Mouse (Mus musculus): ENCODE results near the gene Ell. TPM values are rescaled to one million over a fixed set of nuclear protein-coding genes. Genes with fewer than 3 reads are reported as not detected.

Ell gene
- polyA plus RNA-seq, 1 experiment = 17.8 TPM

- no peak for TF ChIP-seq POLR2A (IDR thresholded peaks at IDR 0.05; ENCODE audit: borderline replicate concordance, control insufficient read depth, low read depth, low read length)
- peaks cover 10% of the 10 kb centered on the region for H3K4me1 ChIP-seq (ENCODE audit: control insufficient read depth, insufficient read depth, low read length)
- WGBS = 14% methylated on average over 22 of the region's 22 CpGs
- no peak overlapping the region for H3K4me3 ChIP-seq (replicated peaks; ENCODE audit: control insufficient read depth, low read depth, low read length)
- no peak overlapping the region for H3K27ac ChIP-seq (ENCODE audit: control insufficient read depth, insufficient read depth, low read depth, low read length, poor library complexity)
These were observed 91.5 kb downstream of the Ell start for GRCm38 (mm10) chr8:70630532-70631381.

GRCm38 (mm10) chr8:70631436-70631835, 92.2 kb downstream of the Ell start:
- no peak for TF ChIP-seq CTCF (IDR thresholded peaks at IDR 0.05; ENCODE audit: control insufficient read depth, insufficient read depth, low read length)
- no peak for TF ChIP-seq POLR2A (IDR thresholded peaks at IDR 0.05; ENCODE audit: borderline replicate concordance, control insufficient read depth, low read depth, low read length)
- Histone ChIP-seq H3K4me3 (replicated peaks; ENCODE audit: control insufficient read depth, low read depth, low read length) (no peak overlapping the region), H3K4me1 (ENCODE audit: control insufficient read depth, insufficient read depth, low read length) (peaks cover 12% of the 10 kb centered on the region)

GRCm38 (mm10) chr8:70632346-70632892, 93.2 kb downstream of the Ell start, which contains the start of gene Gdf15:
Gene Gdf15 (minus strand): TSS chr8:70632456.
- no peak within 1 kb of the TSS for H3K4me3 ChIP-seq (replicated peaks; ENCODE audit: control insufficient read depth, low read depth, low read length)
- WGBS = 88% methylated on average over 6 of the region's 6 CpGs
- peaks cover 14% of the 10 kb centered on the region for H3K4me1 ChIP-seq (ENCODE audit: control insufficient read depth, insufficient read depth, low read length)
- no peak within 1 kb of the TSS for H3K27ac ChIP-seq (ENCODE audit: control insufficient read depth, insufficient read depth, low read depth, low read length, poor library complexity)
- TF ChIP-seq POLR2A (IDR thresholded peaks at IDR 0.05; ENCODE audit: borderline replicate concordance, control insufficient read depth, low read depth, low read length) (no peak), CTCF (IDR thresholded peaks at IDR 0.05; ENCODE audit: control insufficient read depth, insufficient read depth, low read length) (no peak)

More at GRCm38 (mm10) chr8:70631436-70631835, 92.2 kb downstream of the Ell start:
- H3K27ac ChIP-seq (ENCODE audit: control insufficient read depth, insufficient read depth, low read depth, low read length, poor library complexity) = no peak overlapping the region
- WGBS = 10% methylated on average over 24 of the region's 24 CpGs

GRCm38 (mm10) chr8:70634066-70634465, 94.8 kb downstream of the Ell start:
- no peak for TF ChIP-seq CTCF (IDR thresholded peaks at IDR 0.05; ENCODE audit: control insufficient read depth, insufficient read depth, low read length)
- no peak for TF ChIP-seq POLR2A (IDR thresholded peaks at IDR 0.05; ENCODE audit: borderline replicate concordance, control insufficient read depth, low read depth, low read length)
- 28% methylated on average over 6 of the region's 6 CpGs for WGBS
- H3K27ac ChIP-seq (ENCODE audit: control insufficient read depth, insufficient read depth, low read depth, low read length, poor library complexity) = no peak overlapping the region
- H3K4me3 ChIP-seq (replicated peaks; ENCODE audit: control insufficient read depth, low read depth, low read length) = no peak overlapping the region
- peaks cover 14% of the 10 kb centered on the region for H3K4me1 ChIP-seq (ENCODE audit: control insufficient read depth, insufficient read depth, low read length)

GRCm38 (mm10) chr8:70635527-70635926, 96.3 kb downstream of the Ell start:
- TF ChIP-seq CTCF (IDR thresholded peaks at IDR 0.05; ENCODE audit: control insufficient read depth, insufficient read depth, low read length) (no peak), POLR2A (IDR thresholded peaks at IDR 0.05; ENCODE audit: borderline replicate concordance, control insufficient read depth, low read depth, low read length) (no peak)
- no peak overlapping the region for H3K4me3 ChIP-seq (replicated peaks; ENCODE audit: control insufficient read depth, low read depth, low read length)
- H3K4me1 ChIP-seq (ENCODE audit: control insufficient read depth, insufficient read depth, low read length) = peaks cover 13% of the 10 kb centered on the region
- peak overlapping the region; percentile 74 for H3K27ac ChIP-seq (ENCODE audit: control insufficient read depth, insufficient read depth, low read depth, low read length, poor library complexity)
- WGBS = 4% methylated on average over 6 of the region's 6 CpGs

GRCm38 (mm10) chr8:70636838-70637237, 97.6 kb downstream of the Ell start:
- peak overlapping the region; percentile 3; the same call in 1 of the 2 replicates for H3K27ac ChIP-seq (ENCODE audit: control insufficient read depth, insufficient read depth, low read depth, low read length, poor library complexity)

GRCm38 (mm10) chr8:70638752-70639151, 99.5 kb downstream of the Ell start:
- Histone ChIP-seq H3K27ac (ENCODE audit: control insufficient read depth, insufficient read depth, low read depth, low read length, poor library complexity) (no peak overlapping the region), H3K4me3 (replicated peaks; ENCODE audit: control insufficient read depth, low read depth, low read length) (no peak overlapping the region), H3K4me1 (ENCODE audit: control insufficient read depth, insufficient read depth, low read length) (peaks cover 13% of the 10 kb centered on the region)
- 81% methylated on average over 9 of the region's 9 CpGs for WGBS
- no peak for TF ChIP-seq POLR2A (IDR thresholded peaks at IDR 0.05; ENCODE audit: borderline replicate concordance, control insufficient read depth, low read depth, low read length)
- no peak for TF ChIP-seq CTCF (IDR thresholded peaks at IDR 0.05; ENCODE audit: control insufficient read depth, insufficient read depth, low read length)

More at GRCm38 (mm10) chr8:70636838-70637237, 97.6 kb downstream of the Ell start:
- Histone ChIP-seq H3K4me1 (ENCODE audit: control insufficient read depth, insufficient read depth, low read length) (peaks cover 13% of the 10 kb centered on the region), H3K4me3 (replicated peaks; ENCODE audit: control insufficient read depth, low read depth, low read length) (no peak overlapping the region)
- TF ChIP-seq POLR2A (IDR thresholded peaks at IDR 0.05; ENCODE audit: borderline replicate concordance, control insufficient read depth, low read depth, low read length) (no peak), CTCF (IDR thresholded peaks at IDR 0.05; ENCODE audit: control insufficient read depth, insufficient read depth, low read length) (no peak)
- 65% methylated on average over 8 of the region's 8 CpGs for whole genome bisulfite sequencing

Other genes starting within 250 kb of the Ell start
- gene Ddx49, start 237.0 kb upstream of the Ell start, polyA plus RNA-seq (2011; ENCODE audit: insufficient read depth, insufficient read length, low replicate concordance, missing spikeins) = 32.3 and 33.4 TPM in 2 replicates
- gene Cope, start 236.9 kb upstream of the Ell start, polyA plus RNA-seq (2011; ENCODE audit: insufficient read depth, insufficient read length, low replicate concordance, missing spikeins) = 85.8 and 91.7 TPM in 2 replicates
- not detected in 2 replicates for gene Cers1, start 223.7 kb upstream of the Ell start, polyA plus RNA-seq (2011; ENCODE audit: insufficient read depth, insufficient read length, low replicate concordance, missing spikeins)
- gene Gdf1, start 209.6 kb upstream of the Ell start, polyA plus RNA-seq (2011; ENCODE audit: insufficient read depth, insufficient read length, low replicate concordance, missing spikeins) = not detected in 2 replicates
- gene Upf1, start 186.2 kb upstream of the Ell start, polyA plus RNA-seq (2011; ENCODE audit: insufficient read depth, insufficient read length, low replicate concordance, missing spikeins) = 20.2 and 39.1 TPM in 2 replicates
- gene Comp, start 165.9 kb upstream of the Ell start, polyA plus RNA-seq (2011; ENCODE audit: insufficient read depth, insufficient read length, low replicate concordance, missing spikeins) = 19.6 TPM in 1 of 2 replicates, not detected in the other
- gene Crtc1, start 99.9 kb upstream of the Ell start, polyA plus RNA-seq (2011; ENCODE audit: insufficient read depth, insufficient read length, low replicate concordance, missing spikeins) = 5.0 and 6.1 TPM in 2 replicates
- gene Klhl26, start 62.5 kb upstream of the Ell start, polyA plus RNA-seq (2011; ENCODE audit: insufficient read depth, insufficient read length, low replicate concordance, missing spikeins) = 7.1 and 11.0 TPM in 2 replicates
- gene Tmem59l, start 52.1 kb upstream of the Ell start, polyA plus RNA-seq (2011; ENCODE audit: insufficient read depth, insufficient read length, low replicate concordance, missing spikeins) = 1.3 TPM in 1 of 2 replicates, not detected in the other
- gene Crlf1, start 46.3 kb upstream of the Ell start, polyA plus RNA-seq (2011; ENCODE audit: insufficient read depth, insufficient read length, low replicate concordance, missing spikeins) = 3.7 and 5.5 TPM in 2 replicates
- 46.9 and 63.6 TPM in 2 replicates for gene Rex1bd, start 32.7 kb upstream of the Ell start, polyA plus RNA-seq (2011; ENCODE audit: insufficient read depth, insufficient read length, low replicate concordance, missing spikeins)
- gene Uba52, start 28.7 kb upstream of the Ell start, polyA plus RNA-seq (2011; ENCODE audit: insufficient read depth, insufficient read length, low replicate concordance, missing spikeins) = 961 and 1,100 TPM in 2 replicates
- 98.7 and 181 TPM in 2 replicates for gene Fkbp8, start 11.7 kb upstream of the Ell start, polyA plus RNA-seq (2011; ENCODE audit: insufficient read depth, insufficient read length, low replicate concordance, missing spikeins)
- gene Kxd1, start 11.5 kb upstream of the Ell start, polyA plus RNA-seq (2011; ENCODE audit: insufficient read depth, insufficient read length, low replicate concordance, missing spikeins) = 29.0 and 41.3 TPM in 2 replicates
- 11.2 and 23.7 TPM in 2 replicates for gene Isyna1, start 54.9 kb downstream of the Ell start, polyA plus RNA-seq (2011; ENCODE audit: insufficient read depth, insufficient read length, low replicate concordance, missing spikeins)
- gene Ssbp4, start 69.4 kb downstream of the Ell start, polyA plus RNA-seq (2011; ENCODE audit: insufficient read depth, insufficient read length, low replicate concordance, missing spikeins) = 45.2 and 107 TPM in 2 replicates
- gene Lrrc25, start 76.7 kb downstream of the Ell start, polyA plus RNA-seq (2011; ENCODE audit: insufficient read depth, insufficient read length, low replicate concordance, missing spikeins) = 3.4 and 18.8 TPM in 2 replicates
- 3.1 TPM in 1 of 2 replicates, not detected in the other for gene Gdf15, start 93.0 kb downstream of the Ell start, polyA plus RNA-seq (2011; ENCODE audit: insufficient read depth, insufficient read length, low replicate concordance, missing spikeins)
- 4.3 and 21.1 TPM in 2 replicates for gene Pgpep1, start 120.9 kb downstream of the Ell start, polyA plus RNA-seq (2011; ENCODE audit: insufficient read depth, insufficient read length, low replicate concordance, missing spikeins)
- 69.2 and 119 TPM in 2 replicates for gene Lsm4, start 133.8 kb downstream of the Ell start, polyA plus RNA-seq (2011; ENCODE audit: insufficient read depth, insufficient read length, low replicate concordance, missing spikeins)
- gene Jund, start 159.5 kb downstream of the Ell start, polyA plus RNA-seq (2011; ENCODE audit: insufficient read depth, insufficient read length, low replicate concordance, missing spikeins) = 48.1 and 58.0 TPM in 2 replicates
- 0.29 TPM in 1 of 2 replicates, not detected in the other for gene Iqcn, start 164.0 kb downstream of the Ell start, polyA plus RNA-seq (2011; ENCODE audit: insufficient read depth, insufficient read length, low replicate concordance, missing spikeins)
- gene Gm3336, start 179.1 kb downstream of the Ell start, polyA plus RNA-seq (2011; ENCODE audit: insufficient read depth, insufficient read length, low replicate concordance, missing spikeins) = not detected in 2 replicates
- gene Pde4c, start 184.3 kb downstream of the Ell start, polyA plus RNA-seq (2011; ENCODE audit: insufficient read depth, insufficient read length, low replicate concordance, missing spikeins) = 2.7 and 3.2 TPM in 2 replicates
- 9.7 and 13.3 TPM in 2 replicates for gene Rab3a, start 215.2 kb downstream of the Ell start, polyA plus RNA-seq (2011; ENCODE audit: insufficient read depth, insufficient read length, low replicate concordance, missing spikeins)
- 15.1 and 28.2 TPM in 2 replicates for gene Mpv17l2, start 221.5 kb downstream of the Ell start, polyA plus RNA-seq (2011; ENCODE audit: insufficient read depth, insufficient read length, low replicate concordance, missing spikeins)
- 12.8 and 19.5 TPM in 2 replicates for gene Pik3r2, start 237.3 kb downstream of the Ell start, polyA plus RNA-seq (2011; ENCODE audit: insufficient read depth, insufficient read length, low replicate concordance, missing spikeins)

Measured in bone marrow, adult 2 months (tissue).